Mouse (Mus musculus): ENCODE measurements at regions not wholly inside any gene's neighbourhood (a gene's known extent, or its start where the extent isn't known, plus 50 kb on each side); places are given as distances from the start of the nearest gene placed in this dataset.

- TF ChIP-seq TCF12 (IDR thresholded peaks at IDR 0.05; ENCODE audit: low read depth, low read length): no peak
- no peak for TF ChIP-seq E2F4 (IDR thresholded peaks at IDR 0.05; ENCODE audit: insufficient replicate concordance, low read depth, low read length)
- TF ChIP-seq HCFC1 (IDR thresholded peaks at IDR 0.05; ENCODE audit: low read depth, low read length): no peak
- TF ChIP-seq MXI1 (IDR thresholded peaks at IDR 0.05; ENCODE audit: low read depth, low read length): no peak
- TF ChIP-seq ELF1 (IDR thresholded peaks at IDR 0.05; ENCODE audit: low read depth, low read length): no peak
- no peak for TF ChIP-seq SMC3 (IDR thresholded peaks at IDR 0.05; ENCODE audit: low read depth, low read length)
- no peak for TF ChIP-seq POLR2A (IDR thresholded peaks at IDR 0.05; ENCODE audit: low read depth, low read length)
- no peak for TF ChIP-seq MAX (IDR thresholded peaks at IDR 0.05; ENCODE audit: low read length)
Measured at GRCm38 (mm10) chr2:159053534-159053933, 258.9 kb downstream of the Dhx35 start.
